Mouse (Mus musculus): ENCODE results near the gene Smap1. TPM values are rescaled to one million over a fixed set of nuclear protein-coding genes. Genes with fewer than 3 reads are reported as not detected.

Gene Smap1
- polyA plus RNA-seq, 1 experiment from 2014 or later = 46.6 TPM

DNA sequence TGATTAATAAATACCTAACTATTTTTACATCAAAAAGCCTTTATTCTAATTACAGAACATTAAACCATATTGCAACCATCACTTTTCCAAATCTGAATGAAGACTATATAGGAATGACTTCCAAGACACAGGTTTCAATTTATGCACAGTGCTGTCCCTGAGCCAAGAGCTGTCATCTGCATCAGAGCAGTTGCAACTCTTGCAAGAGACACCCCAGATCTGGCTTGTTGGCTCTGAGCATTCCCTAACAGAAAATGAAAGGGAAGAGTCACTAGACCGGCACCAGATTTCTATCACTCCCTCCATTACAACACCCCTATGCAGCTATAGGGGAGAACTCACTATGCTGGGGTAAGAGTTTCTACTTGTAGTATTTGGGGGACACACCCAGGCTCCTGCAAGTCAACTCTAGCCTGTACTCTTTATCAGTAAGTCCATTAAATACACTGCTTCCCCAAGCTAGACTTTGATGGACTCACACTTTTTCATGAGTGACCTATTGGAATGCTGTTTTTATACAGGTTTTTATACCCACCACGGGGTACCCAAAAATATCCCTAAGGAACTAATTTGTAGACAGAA is 37.9 kb downstream of the Smap1 start:
- H3K36me3 ChIP-seq (replicated peaks; ENCODE audit: control insufficient read depth, insufficient read depth, low read depth, low read length) = no peaks in the 10 kb centered on the region
- ATAC-seq (replicated peaks; ENCODE audit: insufficient number of reproducible peaks, low FRiP score, low TSS enrichment, low read depth) (no peak), DNase-seq (ENCODE audit: low spot score) (no peak)
- no peak overlapping the region for H3K9ac ChIP-seq (replicated peaks; ENCODE audit: low read length)
- H3K27ac ChIP-seq (replicated peaks; ENCODE audit: low read depth, low read length) = no peak overlapping the region
- no peak overlapping the region for H3K4me3 ChIP-seq (ENCODE audit: low read depth, low read length)
- H3K9me3 ChIP-seq (replicated peaks; ENCODE audit: control insufficient read depth, low read length) = no peaks in the 10 kb centered on the region
- H3K4me1 ChIP-seq (ENCODE audit: control insufficient read depth, insufficient read depth, low read length) = no peaks in the 10 kb centered on the region
- H3K27me3 ChIP-seq (ENCODE audit: control insufficient read depth, insufficient read depth, low read length) = no peaks in the 10 kb centered on the region
- WGBS = 92% methylated on average over 2 of the region's 2 CpGs
- H3K4me2 ChIP-seq (ENCODE audit: low read depth, low read length) = no peak overlapping the region

DNA sequence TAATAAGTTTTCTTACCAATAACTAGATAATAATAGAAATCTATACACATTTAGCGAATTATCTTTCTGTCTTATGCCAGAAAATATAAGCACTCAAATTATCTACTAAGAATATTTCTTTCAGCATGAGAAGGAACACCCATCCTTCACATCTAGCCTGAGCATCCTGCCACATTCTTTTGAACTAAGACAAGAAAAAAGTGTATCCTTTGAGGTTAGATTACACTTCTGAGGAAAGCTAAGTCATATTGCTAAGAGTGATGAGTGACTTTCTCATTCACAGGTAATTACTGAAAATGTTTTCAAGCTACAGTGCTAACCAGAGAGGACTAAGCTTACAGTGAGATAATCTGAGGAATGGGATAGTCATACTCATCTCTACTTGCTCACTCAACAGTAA is 39.4 kb downstream of the Smap1 start:
- H3K4me3 ChIP-seq (ENCODE audit: low read depth, low read length) = no peak overlapping the region
- no peak for ATAC-seq (replicated peaks; ENCODE audit: insufficient number of reproducible peaks, low FRiP score, low TSS enrichment, low read depth)
- no peaks in the 10 kb centered on the region for H3K9me3 ChIP-seq (replicated peaks; ENCODE audit: control insufficient read depth, low read length)
- no peaks in the 10 kb centered on the region for H3K27me3 ChIP-seq (ENCODE audit: control insufficient read depth, insufficient read depth, low read length)
- no peak overlapping the region for H3K4me2 ChIP-seq (ENCODE audit: low read depth, low read length)
- WGBS = 96% methylated on average over 1 of the region's 1 CpGs
- no peaks in the 10 kb centered on the region for H3K36me3 ChIP-seq (replicated peaks; ENCODE audit: control insufficient read depth, insufficient read depth, low read depth, low read length)
- DNase-seq (ENCODE audit: low spot score) = no peak
- no peak overlapping the region for H3K9ac ChIP-seq (replicated peaks; ENCODE audit: low read length)
- H3K27ac ChIP-seq (replicated peaks; ENCODE audit: low read depth, low read length) = no peak overlapping the region
- no peaks in the 10 kb centered on the region for H3K4me1 ChIP-seq (ENCODE audit: control insufficient read depth, insufficient read depth, low read length)

DNA sequence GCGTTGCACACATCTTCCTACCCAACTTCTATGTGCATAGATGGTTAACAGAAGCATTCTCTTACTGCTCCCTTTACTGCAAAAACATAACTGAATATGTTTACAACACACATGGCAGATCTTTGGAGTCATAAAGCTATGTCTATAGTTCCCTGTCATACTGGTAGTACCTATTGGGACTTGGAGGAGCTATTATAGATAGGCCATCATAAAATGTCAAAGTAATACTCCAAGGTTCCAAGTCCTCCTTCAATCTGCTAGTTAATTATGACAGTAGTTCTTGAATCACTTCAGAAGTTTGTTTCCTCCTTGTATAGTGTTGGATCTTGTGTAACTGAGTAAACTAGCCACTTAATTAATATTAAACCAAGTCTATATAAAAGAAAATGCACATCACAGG is 49.9 kb downstream of the Smap1 start:
- ATAC-seq (replicated peaks; ENCODE audit: insufficient number of reproducible peaks, low FRiP score, low TSS enrichment, low read depth) (no peak), DNase-seq (ENCODE audit: low spot score) (no peak)
- no peaks in the 10 kb centered on the region for H3K9me3 ChIP-seq (replicated peaks; ENCODE audit: control insufficient read depth, low read length)
- H3K36me3 ChIP-seq (replicated peaks; ENCODE audit: control insufficient read depth, insufficient read depth, low read depth, low read length) = no peaks in the 10 kb centered on the region
- H3K27ac ChIP-seq (replicated peaks; ENCODE audit: low read depth, low read length) = no peak overlapping the region
- H3K4me2 ChIP-seq (ENCODE audit: low read depth, low read length) = no peak overlapping the region
- H3K4me1 ChIP-seq (ENCODE audit: control insufficient read depth, insufficient read depth, low read length) = no peaks in the 10 kb centered on the region
- WGBS = 100% methylated on average over 1 of the region's 1 CpGs
- H3K4me3 ChIP-seq (ENCODE audit: low read depth, low read length) = no peak overlapping the region
- H3K27me3 ChIP-seq (ENCODE audit: control insufficient read depth, insufficient read depth, low read length) = no peaks in the 10 kb centered on the region
- H3K9ac ChIP-seq (replicated peaks; ENCODE audit: low read length) = no peak overlapping the region

DNA sequence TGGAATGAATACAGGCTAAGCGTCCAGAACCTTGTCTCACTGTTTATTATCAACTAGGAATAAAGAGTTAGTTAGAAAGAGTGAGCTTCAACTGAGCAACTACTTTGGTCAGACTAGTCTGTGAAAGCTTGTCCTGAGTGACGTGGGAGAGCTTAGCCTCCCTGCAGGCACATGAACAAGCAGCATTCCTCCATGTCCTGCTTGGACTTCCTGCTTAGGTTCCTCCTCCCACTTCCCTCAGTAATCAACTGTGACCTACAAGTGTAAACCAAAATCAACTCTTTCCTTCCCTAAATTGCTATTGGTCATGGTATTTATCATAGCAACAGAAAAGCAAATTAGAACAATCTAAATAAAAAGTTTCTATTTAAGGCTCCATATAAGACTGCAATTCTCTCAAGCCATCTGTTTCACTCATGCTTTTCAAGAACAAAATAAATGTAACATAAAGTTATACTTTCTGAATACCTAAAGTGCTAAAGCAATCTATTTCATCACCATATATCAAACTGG is 54.7 kb downstream of the Smap1 start:
- Histone ChIP-seq H3K4me2 (ENCODE audit: low read depth, low read length) (no peak overlapping the region), H3K27me3 (ENCODE audit: control insufficient read depth, insufficient read depth, low read length) (no peaks in the 10 kb centered on the region), H3K4me1 (ENCODE audit: control insufficient read depth, insufficient read depth, low read length) (no peaks in the 10 kb centered on the region), H3K27ac (replicated peaks; ENCODE audit: low read depth, low read length) (no peak overlapping the region), H3K9me3 (replicated peaks; ENCODE audit: control insufficient read depth, low read length) (no peaks in the 10 kb centered on the region), H3K9ac (replicated peaks; ENCODE audit: low read length) (no peak overlapping the region), H3K36me3 (replicated peaks; ENCODE audit: control insufficient read depth, insufficient read depth, low read depth, low read length) (no peaks in the 10 kb centered on the region), H3K4me3 (ENCODE audit: low read depth, low read length) (no peak overlapping the region)
- DNase-seq (ENCODE audit: low spot score) = no peak
- ATAC-seq (replicated peaks; ENCODE audit: insufficient number of reproducible peaks, low FRiP score, low TSS enrichment, low read depth) = no peak
- 72% methylated on average over 2 of the region's 2 CpGs for WGBS

DNA sequence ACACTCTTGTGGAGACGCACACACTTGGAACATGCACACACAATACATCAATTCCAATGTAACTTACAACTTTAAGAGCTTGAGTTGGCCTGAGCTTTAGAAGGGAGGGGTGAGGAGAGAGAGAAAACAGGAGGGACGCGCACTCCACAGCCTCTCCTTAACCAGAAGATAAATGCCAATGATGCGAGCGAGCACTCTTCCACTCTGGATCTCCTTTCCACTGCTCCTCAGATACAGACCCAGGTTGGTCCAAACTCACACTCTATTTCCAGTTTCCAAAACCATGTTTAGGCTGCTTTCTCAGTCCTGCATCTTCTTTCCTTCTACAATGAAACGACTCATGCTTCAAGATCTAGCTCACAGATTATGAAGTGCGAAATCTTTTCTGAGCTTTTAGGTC is 56.6 kb downstream of the Smap1 start:
- no peaks in the 10 kb centered on the region for H3K9me3 ChIP-seq (replicated peaks; ENCODE audit: control insufficient read depth, low read length)
- WGBS = 93% methylated on average over 7 of the region's 7 CpGs
- no peak overlapping the region for H3K9ac ChIP-seq (replicated peaks; ENCODE audit: low read length)
- DNase-seq (ENCODE audit: low spot score) (no peak), ATAC-seq (replicated peaks; ENCODE audit: insufficient number of reproducible peaks, low FRiP score, low TSS enrichment, low read depth) (no peak)
- no peak overlapping the region for H3K4me3 ChIP-seq (ENCODE audit: low read depth, low read length)
- H3K4me2 ChIP-seq (ENCODE audit: low read depth, low read length) = no peak overlapping the region
- H3K27me3 ChIP-seq (ENCODE audit: control insufficient read depth, insufficient read depth, low read length) = no peaks in the 10 kb centered on the region
- no peaks in the 10 kb centered on the region for H3K4me1 ChIP-seq (ENCODE audit: control insufficient read depth, insufficient read depth, low read length)
- H3K27ac ChIP-seq (replicated peaks; ENCODE audit: low read depth, low read length) = no peak overlapping the region
- H3K36me3 ChIP-seq (replicated peaks; ENCODE audit: control insufficient read depth, insufficient read depth, low read depth, low read length) = no peaks in the 10 kb centered on the region

DNA sequence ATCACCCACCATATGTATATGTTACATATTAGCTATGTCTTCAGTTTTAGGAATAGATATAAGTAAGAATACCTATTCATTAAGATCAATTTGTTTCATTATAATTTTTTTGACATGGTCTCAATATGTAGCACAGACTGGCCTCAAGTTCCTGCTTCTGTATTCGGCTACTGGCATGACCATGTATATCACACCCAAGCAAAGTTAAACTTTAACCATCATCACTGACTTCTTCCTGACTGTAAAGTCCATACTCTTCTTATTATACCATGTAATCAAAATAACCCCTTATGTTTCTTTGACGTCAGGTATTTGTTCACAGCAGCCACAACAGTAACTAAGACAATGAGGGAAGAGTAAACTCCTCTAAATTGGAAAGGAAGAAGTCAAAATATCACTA is 61.2 kb downstream of the Smap1 start:
- ATAC-seq (replicated peaks; ENCODE audit: insufficient number of reproducible peaks, low FRiP score, low TSS enrichment, low read depth) = no peak
- H3K27ac ChIP-seq (replicated peaks; ENCODE audit: low read depth, low read length) = no peak overlapping the region
- no peak overlapping the region for H3K9ac ChIP-seq (replicated peaks; ENCODE audit: low read length)
- no peak overlapping the region for H3K4me3 ChIP-seq (ENCODE audit: low read depth, low read length)
- no peaks in the 10 kb centered on the region for H3K27me3 ChIP-seq (ENCODE audit: control insufficient read depth, insufficient read depth, low read length)
- no peak overlapping the region for H3K4me2 ChIP-seq (ENCODE audit: low read depth, low read length)
- DNase-seq (ENCODE audit: low spot score) = no peak
- H3K36me3 ChIP-seq (replicated peaks; ENCODE audit: control insufficient read depth, insufficient read depth, low read depth, low read length) = no peaks in the 10 kb centered on the region
- WGBS = 88% methylated on average over 2 of the region's 2 CpGs
- no peaks in the 10 kb centered on the region for H3K4me1 ChIP-seq (ENCODE audit: control insufficient read depth, insufficient read depth, low read length)
- no peaks in the 10 kb centered on the region for H3K9me3 ChIP-seq (replicated peaks; ENCODE audit: control insufficient read depth, low read length)

DNA sequence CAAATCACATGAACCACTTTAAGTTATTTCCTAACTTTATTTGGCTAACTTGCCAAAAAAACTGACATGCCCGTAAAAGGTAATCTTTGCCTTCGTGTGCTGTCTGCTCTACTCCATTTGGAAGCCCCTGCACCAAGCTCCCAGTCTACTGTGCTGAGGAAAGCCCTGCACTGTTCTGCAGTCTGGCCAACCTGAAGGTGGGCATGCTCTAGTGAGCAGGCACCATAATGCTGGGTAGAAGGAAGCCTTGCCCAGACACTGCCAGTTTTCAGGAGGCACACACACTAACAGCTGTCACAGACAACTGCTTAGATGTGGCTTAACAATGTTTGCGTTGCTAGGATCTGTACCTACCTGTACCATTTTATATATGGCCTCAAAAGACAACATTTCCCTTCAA is 66.5 kb downstream of the Smap1 start:
- Histone ChIP-seq H3K36me3 (replicated peaks; ENCODE audit: control insufficient read depth, insufficient read depth, low read depth, low read length) (no peaks in the 10 kb centered on the region; the same call in 1 of the 2 replicates), H3K27ac (replicated peaks; ENCODE audit: low read depth, low read length) (no peak overlapping the region), H3K4me1 (ENCODE audit: control insufficient read depth, insufficient read depth, low read length) (no peaks in the 10 kb centered on the region), H3K4me3 (ENCODE audit: low read depth, low read length) (no peak overlapping the region), H3K4me2 (ENCODE audit: low read depth, low read length) (no peak overlapping the region), H3K9ac (replicated peaks; ENCODE audit: low read length) (no peak overlapping the region), H3K9me3 (replicated peaks; ENCODE audit: control insufficient read depth, low read length) (no peaks in the 10 kb centered on the region), H3K27me3 (ENCODE audit: control insufficient read depth, insufficient read depth, low read length) (no peaks in the 10 kb centered on the region)
- DNase-seq (ENCODE audit: low spot score) (no peak), ATAC-seq (replicated peaks; ENCODE audit: insufficient number of reproducible peaks, low FRiP score, low TSS enrichment, low read depth) (no peak)
- WGBS = 86% methylated on average over 3 of the region's 3 CpGs

DNA sequence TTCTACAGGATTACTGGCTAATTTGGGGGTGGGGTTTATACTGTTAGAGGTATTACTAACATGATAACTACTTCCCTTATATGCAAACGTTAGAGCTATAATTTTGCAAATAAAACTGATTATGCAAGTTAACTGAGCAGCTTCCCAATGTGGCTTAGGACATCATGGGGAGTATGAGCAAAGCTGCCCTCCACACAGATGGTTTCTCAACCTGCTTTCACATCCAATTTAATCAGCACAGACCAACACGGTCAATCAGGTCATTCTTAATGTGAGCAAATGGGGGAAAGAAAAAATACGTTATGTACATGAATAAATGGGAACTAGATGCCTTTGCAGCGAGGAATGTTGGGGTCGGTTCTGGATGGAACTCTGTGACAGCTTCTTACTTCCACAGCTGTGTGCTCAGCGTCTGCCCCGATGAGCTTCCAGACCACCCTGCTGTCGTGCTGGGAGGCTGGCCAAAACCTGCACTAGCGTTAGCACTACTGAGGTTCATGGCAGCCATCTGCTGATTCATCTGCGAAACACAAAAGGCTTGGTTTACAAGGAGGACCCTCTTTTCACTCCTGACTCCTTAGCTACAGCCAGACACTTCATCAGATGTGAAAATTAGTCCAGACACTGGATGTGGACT is 76.0 kb downstream of the Smap1 start:
- H3K4me3 ChIP-seq (ENCODE audit: low read depth, low read length) = no peak overlapping the region
- no peak overlapping the region for H3K27ac ChIP-seq (replicated peaks; ENCODE audit: low read depth, low read length)
- ATAC-seq (replicated peaks; ENCODE audit: insufficient number of reproducible peaks, low FRiP score, low TSS enrichment, low read depth) = no peak
- H3K9ac ChIP-seq (replicated peaks; ENCODE audit: low read length) = no peak overlapping the region
- H3K4me1 ChIP-seq (ENCODE audit: control insufficient read depth, insufficient read depth, low read length) = no peaks in the 10 kb centered on the region
- peaks cover 2% of the 10 kb centered on the region; the same call in 1 of the 2 replicates for H3K36me3 ChIP-seq (replicated peaks; ENCODE audit: control insufficient read depth, insufficient read depth, low read depth, low read length)
- no peak overlapping the region for H3K4me2 ChIP-seq (ENCODE audit: low read depth, low read length)
- DNase-seq (ENCODE audit: low spot score) = no peak
- H3K9me3 ChIP-seq (replicated peaks; ENCODE audit: control insufficient read depth, low read length) = no peaks in the 10 kb centered on the region
- no peaks in the 10 kb centered on the region for H3K27me3 ChIP-seq (ENCODE audit: control insufficient read depth, insufficient read depth, low read length)
- 77% methylated on average over 10 of the region's 10 CpGs for WGBS

Data from embryonic facial prominence, embryonic 11.5 days (tissue).